Mouse (Mus musculus) ES-Bruce4 (cell line): ENCODE data around the gene Prl. TPM values are rescaled to one million over a fixed set of nuclear protein-coding genes. Genes with fewer than 3 reads are reported as not detected.

Experiments
- H3K27ac ChIP-seq: 2 replicates; pipeline ENCODE4 v1.5.1; 2012; ENCODE audit warnings: low read length, inconsistent platforms; ENCODE audit not compliant: insufficient read depth
- H3K27me3 ChIP-seq: 2 replicates; pipeline ENCODE4 v1.6.1; 2012; ENCODE audit warnings: mild to moderate bottlenecking, low read length, inconsistent platforms; ENCODE audit not compliant: control insufficient read depth, poor library complexity, insufficient read depth, severe bottlenecking
- H3K36me3 ChIP-seq: 2 replicates; pipeline ENCODE4 v1.6.1; 2012; ENCODE audit warnings: inconsistent platforms, mild to moderate bottlenecking, low read length, moderate library complexity; ENCODE audit not compliant: control insufficient read depth, poor library complexity, insufficient read depth, severe bottlenecking
- H3K4me1 ChIP-seq: one replicate; pipeline ENCODE4 v1.8.1; 2011; ENCODE audit warnings: low read length; ENCODE audit not compliant: control insufficient read depth, insufficient read depth
- H3K4me3 ChIP-seq: 2 replicates; pipeline ENCODE4 v1.5.1; 2011; ENCODE audit warnings: low read depth, mild to moderate bottlenecking, low read length
- H3K9ac ChIP-seq: 2 replicates; pipeline ENCODE4 v1.6.1; 2012; ENCODE audit warnings: low read depth, mild to moderate bottlenecking, inconsistent platforms; ENCODE audit not compliant: poor library complexity, severe bottlenecking
- H3K9me3 ChIP-seq: replicated peaks from 2 replicates; pipeline ENCODE4 v1.6.1; 2012; ENCODE audit warnings: mild to moderate bottlenecking, low read length, inconsistent platforms; ENCODE audit not compliant: control insufficient read depth, poor library complexity, insufficient read depth, severe bottlenecking
- CTCF ChIP-seq: IDR thresholded peaks from one replicate; pipeline ENCODE4 v1.8.1; 2011; ENCODE audit warnings: low read depth, low read length
- EP300 ChIP-seq: IDR thresholded peaks from 2 replicates; pipeline ENCODE4 v1.6.1; 2011; ENCODE audit warnings: low read depth, low read length; ENCODE audit not compliant: insufficient read depth
- POLR2A ChIP-seq: IDR thresholded peaks from one replicate; pipeline ENCODE4 v1.8.1; 2011; ENCODE audit warnings: low read length; ENCODE audit not compliant: insufficient read depth
- polyA plus RNA-seq: library from polyadenylated mRNA; stranded (reverse); fragments of >200 nt; gene quantifications from 2 replicates; pipeline ENCODE4 v1.2.4, GENCODE M21; 2011; ENCODE audit warnings: low read depth; ENCODE audit not compliant: missing spikeins, insufficient read depth, insufficient read length

Gene Prl
- not detected in 2 replicates for polyA plus RNA-seq

DNA sequence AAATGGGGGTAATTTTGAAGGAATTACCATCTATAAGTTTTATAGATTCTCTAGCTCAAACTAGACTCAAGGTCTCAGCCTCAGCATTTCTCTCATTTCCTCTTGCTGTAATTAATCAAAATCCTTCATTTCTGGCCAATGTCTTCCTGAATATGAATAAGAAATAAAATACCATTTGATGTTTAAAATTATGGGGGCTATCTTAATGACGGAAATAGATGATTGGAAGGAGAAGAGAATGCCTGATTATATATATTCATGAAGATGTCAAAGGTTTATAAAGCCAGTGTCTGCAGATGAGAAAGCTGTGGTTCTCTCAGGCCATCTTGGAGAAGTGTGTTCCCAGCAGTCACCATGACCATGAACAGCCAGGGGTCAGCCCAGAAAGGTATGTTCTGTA is at the start of gene Prl:
Gene Prl, plus strand, starts transcription at position 301 of the 400 bp plus-strand sequence.
- H3K9ac ChIP-seq = no peak within 1 kb of the TSS
- no peaks in the 10 kb centered on the region for H3K27me3 ChIP-seq
- H3K9me3 ChIP-seq = no peaks in the 10 kb centered on the region
- TF ChIP-seq EP300 = no peak
- no peak for TF ChIP-seq POLR2A
- H3K36me3 ChIP-seq = no peaks in the 10 kb centered on the region
- no peaks in the 10 kb centered on the region for H3K4me1 ChIP-seq
- no peak within 1 kb of the TSS for H3K27ac ChIP-seq
- no peak within 1 kb of the TSS for H3K4me3 ChIP-seq

DNA sequence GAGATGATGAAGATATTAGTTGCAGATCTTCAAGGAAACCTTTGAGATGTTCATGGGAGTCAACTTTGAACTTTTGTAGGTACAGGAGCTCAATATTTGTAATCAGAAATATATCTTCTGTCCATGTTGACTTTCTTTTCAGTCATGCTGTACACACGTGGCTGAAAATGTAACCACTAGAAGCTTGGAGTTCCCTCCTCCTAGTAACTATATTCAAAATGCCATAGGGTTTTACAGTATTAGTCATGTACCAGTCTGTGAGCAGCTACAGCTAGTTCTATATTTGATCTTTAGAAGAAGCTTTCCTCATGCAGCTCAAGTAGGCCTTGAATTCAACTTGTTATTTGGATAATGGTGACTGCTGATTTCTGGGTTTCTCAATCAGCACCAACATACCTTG is 30.8 kb upstream of the Prl start:
- TF ChIP-seq CTCF (no peak), EP300 (no peak), POLR2A (no peak)
- Histone ChIP-seq H3K27ac (no peak overlapping the region), H3K9ac (no peak overlapping the region), H3K4me3 (no peak overlapping the region), H3K4me1 (no peaks in the 10 kb centered on the region), H3K36me3 (no peaks in the 10 kb centered on the region), H3K27me3 (no peaks in the 10 kb centered on the region), H3K9me3 (no peaks in the 10 kb centered on the region)

DNA sequence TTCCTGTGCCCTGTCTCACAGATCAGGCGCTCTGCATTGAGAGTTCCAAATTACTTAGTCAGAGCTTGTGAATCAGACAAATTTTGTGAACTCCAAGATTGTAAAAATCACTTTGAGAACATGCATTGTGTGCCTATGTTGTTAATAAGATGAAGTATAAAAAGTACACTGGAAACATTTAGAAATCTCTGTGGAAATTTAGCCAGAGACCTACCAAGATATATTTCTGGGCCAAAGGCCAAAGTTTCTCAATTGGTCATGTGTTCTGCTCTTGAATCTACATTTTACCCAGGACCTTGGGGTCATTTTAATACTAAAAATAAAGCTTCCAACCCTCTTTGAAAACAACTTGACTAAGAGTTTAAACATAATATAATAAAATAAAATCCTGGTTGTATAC is 30.0 kb upstream of the Prl start:
- Histone ChIP-seq H3K4me3 (no peak overlapping the region), H3K27me3 (no peaks in the 10 kb centered on the region), H3K9me3 (no peaks in the 10 kb centered on the region), H3K9ac (no peak overlapping the region), H3K36me3 (no peaks in the 10 kb centered on the region), H3K27ac (no peak overlapping the region), H3K4me1 (no peaks in the 10 kb centered on the region)
- TF ChIP-seq EP300 (no peak), POLR2A (no peak), CTCF (no peak)

DNA sequence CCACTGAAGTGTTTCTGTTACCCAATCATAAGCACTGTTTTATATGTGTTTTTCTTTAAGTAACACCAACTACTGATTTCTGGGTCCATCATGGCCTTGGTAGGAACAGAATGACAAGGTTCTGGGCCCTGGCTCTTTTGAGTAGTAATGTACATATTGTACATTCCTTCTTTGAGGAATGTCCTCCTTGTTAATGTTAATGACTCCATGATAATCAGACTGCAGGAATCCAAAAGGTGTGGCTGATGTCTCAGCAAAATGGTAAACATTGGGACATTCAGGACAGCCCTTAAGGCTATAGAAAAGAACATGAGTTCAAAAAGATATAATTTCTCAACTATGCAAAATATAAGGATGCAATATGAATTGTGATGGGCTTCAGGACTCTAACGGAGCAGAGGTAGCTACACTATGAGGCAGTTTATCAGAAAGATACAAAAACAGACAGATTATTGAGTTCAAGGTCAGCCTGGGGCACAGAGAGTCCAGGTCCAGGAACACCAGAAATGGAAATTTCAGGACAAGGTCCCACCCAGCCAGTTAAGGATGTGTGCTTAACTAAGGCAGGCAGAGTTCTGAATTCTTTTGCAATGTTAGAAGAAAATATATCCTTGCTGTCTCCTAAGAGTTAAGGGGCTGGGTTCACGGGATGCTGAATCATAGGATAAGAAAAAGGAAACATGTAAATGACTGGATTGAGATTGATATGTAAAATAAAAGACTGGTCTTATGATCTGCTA is 28.7 kb upstream of the Prl start:
- TF ChIP-seq CTCF (no peak), EP300 (no peak), POLR2A (no peak)
- Histone ChIP-seq H3K27me3 (no peaks in the 10 kb centered on the region), H3K27ac (peak overlapping the region; percentile 7; the same call in 1 of the 2 replicates), H3K4me3 (no peak overlapping the region), H3K4me1 (no peaks in the 10 kb centered on the region), H3K9ac (no peak overlapping the region), H3K36me3 (no peaks in the 10 kb centered on the region), H3K9me3 (no peaks in the 10 kb centered on the region)

DNA sequence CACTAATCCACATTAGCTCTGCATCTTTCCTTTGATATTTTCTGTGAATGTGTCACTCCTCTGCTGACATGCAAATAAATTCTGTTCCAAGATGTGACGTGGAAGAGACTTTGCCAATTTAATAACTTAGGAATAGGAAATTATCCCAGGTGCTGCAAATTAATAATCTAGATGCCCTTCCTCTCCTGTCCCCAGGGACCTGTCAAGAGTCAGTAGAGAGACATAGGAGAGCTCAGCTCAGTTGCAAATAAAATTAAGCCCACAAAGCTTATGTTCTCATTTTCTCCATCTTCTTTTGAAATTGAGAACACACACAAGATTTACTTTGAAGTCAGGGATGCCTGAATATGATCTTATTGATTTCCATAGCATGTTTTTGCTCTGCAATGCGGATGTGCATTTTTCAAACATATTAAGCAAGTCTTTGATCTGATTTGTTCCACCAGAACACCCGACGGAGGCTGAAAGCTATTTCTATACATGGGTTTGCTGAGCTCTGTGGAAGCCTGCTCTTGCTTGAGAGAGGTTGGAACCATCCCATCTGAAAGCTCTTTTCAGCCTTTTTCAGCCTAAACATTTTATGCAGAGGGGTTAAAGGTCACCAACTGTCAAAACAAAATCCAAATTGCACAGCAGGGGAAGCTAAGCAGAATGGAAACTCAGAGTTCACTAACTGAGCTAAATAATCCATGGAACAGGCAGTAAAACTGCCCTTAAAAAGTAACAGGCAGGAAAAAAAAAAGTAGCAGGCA is 26.1 kb upstream of the Prl start:
- Histone ChIP-seq H3K27ac (no peak overlapping the region), H3K27me3 (no peaks in the 10 kb centered on the region), H3K36me3 (no peaks in the 10 kb centered on the region), H3K4me1 (no peaks in the 10 kb centered on the region), H3K9ac (no peak overlapping the region), H3K4me3 (no peak overlapping the region), H3K9me3 (no peaks in the 10 kb centered on the region)
- TF ChIP-seq EP300 = no peak
- TF ChIP-seq CTCF = no peak
- no peak for TF ChIP-seq POLR2A

DNA sequence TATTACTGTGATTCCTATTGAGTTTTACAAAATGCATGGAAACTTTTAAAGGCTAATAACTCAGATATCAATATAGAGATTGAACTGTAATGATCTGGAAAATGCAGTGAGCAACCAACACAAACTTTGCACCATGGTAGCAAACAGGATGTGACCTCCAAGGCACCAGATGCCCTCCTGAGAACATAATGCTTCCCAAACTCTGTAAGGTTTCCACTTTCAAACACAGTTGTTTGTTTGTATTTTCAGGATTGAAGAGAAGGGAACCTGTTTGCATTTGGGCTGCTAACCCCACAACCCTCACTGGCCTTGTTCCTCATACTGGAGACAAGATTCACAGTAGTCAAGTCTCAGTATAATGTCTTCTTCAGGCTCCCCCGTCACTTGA is 25.5 kb upstream of the Prl start:
- Histone ChIP-seq H3K4me3 (no peak overlapping the region), H3K36me3 (no peaks in the 10 kb centered on the region), H3K4me1 (no peaks in the 10 kb centered on the region), H3K27ac (no peak overlapping the region), H3K9ac (no peak overlapping the region), H3K9me3 (no peaks in the 10 kb centered on the region), H3K27me3 (no peaks in the 10 kb centered on the region)
- TF ChIP-seq EP300 (no peak), CTCF (no peak), POLR2A (no peak)
